Mouse (Mus musculus) testis, adult 2 months (tissue): ENCODE data around the gene Desi2.

Experiments used
- CTCF ChIP-seq: fragments of 200-500 bp; IDR thresholded peaks from 2 replicates; pipeline ENCODE4 v1.5.1; 2012; ENCODE audit warnings: low read depth, mild to moderate bottlenecking, inconsistent platforms, low read length, moderate library complexity; ENCODE audit not compliant: control insufficient read depth, insufficient read depth, insufficient replicate concordance
- POLR2A ChIP-seq: fragments of 200-500 bp; IDR thresholded peaks from 2 replicates; pipeline ENCODE4 v1.6.1; 2012; ENCODE audit warnings: low read depth, mild to moderate bottlenecking, inconsistent platforms, low read length, moderate library complexity; ENCODE audit not compliant: control insufficient read depth

- TF ChIP-seq CTCF (no peak), POLR2A (no peak)
Observed at GRCm38 (mm10) chr1:178217157-178217556, 29.9 kb downstream of the Desi2 start.
